Mouse (Mus musculus): Measurements from ENCODE around the gene Rhbdf2.

DNA sequence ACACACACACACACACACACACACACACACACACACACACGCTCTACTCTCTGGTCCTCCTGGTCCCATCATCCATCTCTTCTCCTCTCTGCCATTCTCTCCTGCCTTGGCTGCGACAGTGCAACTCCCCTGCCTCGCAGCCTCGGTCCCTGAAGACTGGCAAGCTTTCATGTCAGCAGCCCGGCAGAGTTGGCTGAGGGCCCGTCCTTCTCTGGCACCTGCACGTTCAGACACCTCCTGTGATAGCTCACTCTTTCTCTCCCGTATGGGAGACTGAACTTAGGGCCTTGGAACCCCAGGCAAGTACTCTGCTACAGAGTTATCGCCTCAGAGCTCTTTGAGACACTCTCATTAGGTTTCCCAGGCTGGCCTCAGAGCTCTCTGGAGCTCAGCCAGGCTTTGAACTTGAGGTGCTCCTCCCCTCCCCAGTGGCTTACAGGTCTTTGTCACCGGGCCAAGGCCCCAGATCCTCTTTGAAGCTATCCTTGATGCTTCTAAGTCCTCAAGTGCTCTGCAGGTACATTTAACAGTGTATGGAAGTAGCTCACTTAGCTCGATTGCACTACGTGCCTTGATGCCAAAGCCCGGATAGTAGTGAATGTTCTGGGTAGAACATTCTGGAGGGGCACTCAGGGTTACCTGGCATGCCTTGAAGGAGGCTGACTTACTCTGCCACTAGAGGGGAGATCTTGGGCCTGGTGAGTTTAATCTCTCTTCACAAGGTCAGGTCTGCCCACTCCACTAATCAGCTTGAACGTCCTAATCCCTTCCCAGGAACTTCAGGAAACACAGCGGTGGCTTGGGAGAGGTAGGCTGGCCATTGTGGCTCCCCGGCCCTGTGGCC, 29.8 kb upstream of the Rhbdf2 start:
- TF ChIP-seq EP300 (IDR thresholded peaks at IDR 0.05; ENCODE audit: low read depth) (no peak), CTCF (IDR thresholded peaks at IDR 0.05; ENCODE audit: low read depth) (no peak)
